19 mouse cellular contexts compared by ENCODE assay signal in the genomic region with DNA sequence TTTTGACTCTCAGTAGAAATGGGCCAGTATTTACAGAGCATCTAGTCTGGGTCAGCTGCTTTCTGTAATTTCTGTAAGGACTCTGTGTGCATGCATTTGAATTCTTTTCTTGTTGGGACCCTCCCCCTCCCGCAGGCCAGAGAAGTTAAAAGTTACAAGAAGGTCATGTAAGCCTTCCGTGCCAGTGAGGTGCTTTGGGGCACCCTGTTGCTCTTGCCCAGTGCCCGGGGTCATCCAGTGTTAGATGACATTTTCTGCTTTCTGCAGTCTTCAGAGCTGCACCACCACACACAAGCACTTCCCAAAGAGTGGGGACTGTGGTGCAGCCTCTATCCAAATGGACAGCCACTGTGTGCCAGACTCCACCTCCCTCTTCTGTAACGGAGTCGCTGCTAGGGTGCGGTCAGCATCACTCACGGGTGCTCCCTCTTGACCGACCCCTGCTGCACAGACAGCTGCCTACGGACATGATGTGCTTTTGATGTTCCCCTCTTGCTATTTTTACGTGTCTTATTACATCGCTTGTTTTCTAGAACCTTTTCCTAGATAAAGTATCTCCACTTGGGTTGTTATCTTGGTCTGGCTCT. TPM values are rescaled to one million over a fixed set of nuclear protein-coding genes. Genes with fewer than 3 reads are reported as not detected.
A peak's percentile ranks its signal among the peaks of the same experiment; 100 is the strongest.
DNase-seq lines count a peak whose midpoint lies in the region; ATAC-seq lines count a peak whose summit lies in the region.
"Had no signal": no experiment of that assay in that cellular context is flagged by ENCODE, and none has a peak within 500 bp of the region (broad histone marks: within the 10 kb centered on the region; RNA-seq: fewer than 3 reads in every experiment).

No protein-coding gene starts in this region.

- 0 out of 2 replicates have a peak overlapping the region, but pooled peaks have one; percentile 33 for H3K27ac ChIP-seq in heart, embryonic 16.5 days (ENCODE audit: low read length)
- H3K27ac ChIP-seq: hindbrain, postnatal 0 days; limb, embryonic 13.5 days; lung, embryonic 15.5 days; macrophage; neural tube, embryonic 13.5 days had no signal

- WGBS in heart, embryonic 16.5 days = 36% methylated on average over 11 of the region's 11 CpGs

- no peak overlapping the region for H3K4me3 ChIP-seq in heart, embryonic 16.5 days (ENCODE audit: low read length)
- H3K4me3 ChIP-seq in megakaryocyte, embryonic 14.5 days (replicated peaks) = peak overlapping the region; percentile 19
- H3K4me3 ChIP-seq: limb, embryonic 13.5 days; liver, embryonic 13.5 days; lung, embryonic 15.5 days; neural tube, embryonic 13.5 days had no signal

- peak; percentile 80 for DNase-seq in heart, adult 11 months
- no peak for DNase-seq in heart, adult 18-20 months
- no peak for DNase-seq in heart, adult 9 months (ENCODE audit: low spot score in 2 of 2)
- no peak for DNase-seq in left cerebral cortex, postnatal 10 days (ENCODE audit: extremely low spot score in 1 of 2, low spot score in 2 of 2)
- no peak for DNase-seq in spleen, postnatal 4 days (ENCODE audit: low spot score in 2 of 2)
- DNase-seq: cerebellum, adult 18-20 months; cerebellum, postnatal 25 days; liver, embryonic 13.5 days; midbrain, embryonic 14.5 days; thymus, postnatal 14 days had no signal

- H3K4me2 ChIP-seq in heart, embryonic 16.5 days (ENCODE audit: low read depth, low read length) = peak overlapping the region; percentile 8; the same call in 1 of the 2 replicates
- H3K4me2 ChIP-seq: limb, embryonic 13.5 days; liver, embryonic 13.5 days; lung, embryonic 15.5 days; neural tube, embryonic 13.5 days had no signal

- H3K27me3 ChIP-seq in heart, embryonic 16.5 days (ENCODE audit: control insufficient read depth, insufficient read depth, low read length) = no peaks in the 10 kb centered on the region
- H3K27me3 ChIP-seq in megakaryocyte, embryonic 14.5 days (replicated peaks) = no peaks in the 10 kb centered on the region
- H3K27me3 ChIP-seq: limb, embryonic 13.5 days; liver, embryonic 13.5 days; lung, embryonic 15.5 days; neural tube, embryonic 13.5 days had no signal

- intact Hi-C loops in left cerebral cortex, postnatal 10 days (cut with DNase I) = no loop called here

- H3K9ac ChIP-seq in heart, embryonic 16.5 days (ENCODE audit: low read length) = no peak overlapping the region
- H3K9ac ChIP-seq: limb, embryonic 13.5 days; liver, embryonic 13.5 days; lung, embryonic 15.5 days; neural tube, embryonic 13.5 days had no signal

- H3K36me3 ChIP-seq in heart, embryonic 16.5 days (ENCODE audit: control insufficient read depth, insufficient read depth) = peaks cover 28% of the 10 kb centered on the region
- peaks cover 2% of the 10 kb centered on the region for H3K36me3 ChIP-seq in megakaryocyte, embryonic 14.5 days (replicated peaks; ENCODE audit: low read length)

- H3K9me3 ChIP-seq in heart, embryonic 16.5 days (replicated peaks; ENCODE audit: control insufficient read depth, low read length) = no peaks in the 10 kb centered on the region
- no peaks in the 10 kb centered on the region for H3K9me3 ChIP-seq in megakaryocyte, embryonic 14.5 days
- H3K9me3 ChIP-seq: limb, embryonic 13.5 days; liver, embryonic 13.5 days; lung, embryonic 15.5 days; neural tube, embryonic 13.5 days had no signal

- peaks cover 10% of the 10 kb centered on the region for H3K4me1 ChIP-seq in heart, embryonic 16.5 days (ENCODE audit: control insufficient read depth, insufficient read depth, low read length)
- H3K4me1 ChIP-seq in megakaryocyte, embryonic 14.5 days = no peaks in the 10 kb centered on the region
- H3K4me1 ChIP-seq: neural tube, embryonic 13.5 days had no signal

- peak; percentile 65; the same call in 1 of the 2 replicates for ATAC-seq in heart, embryonic 16.5 days (replicated peaks; ENCODE audit: extremely low read depth, insufficient read depth, low FRiP score)
- ATAC-seq in megakaryocyte, adult 5-6 weeks (ENCODE audit: poor library complexity, severe bottlenecking) = no peak
- ATAC-seq: hindbrain, postnatal 0 days; intestine, postnatal 0 days had no signal

RNA-seq across cellular contexts. Expression of a gene that starts 16.4 kb away (rescaled TPM):
- total RNA-seq in heart, adult 18-20 months (2021) = 10 to 100 TPM; 11.2 to 15.7 TPM
- 5.2 and 7.0 TPM in 2 replicates for polyA plus RNA-seq in heart, embryonic 16.5 days (2015; fragmentation: Nextera tagmentation; extraction: Ambion mirVana)
- polyA plus RNA-seq in megakaryocyte, embryonic 14.5 days (2012; ENCODE audit: insufficient read depth, low replicate concordance) = not detected in 2 replicates
- total RNA-seq in megakaryocyte, adult 5-6 weeks (2015) = 0.11 TPM in 1 of 2 replicates, not detected in the other
- total RNA-seq in megakaryocyte, adult 5-6 weeks (2017) = 0.15 TPM in 1 of 2 replicates, not detected in the other
- 10 to 100 TPM; 43.7 to 43.8 TPM for total RNA-seq in left cerebral cortex, postnatal 10 days (2021)
- polyA plus RNA-seq: macrophage had no signal

Comparison
In these comparisons a context has a peak if more than half of its experiments do, and no peak if none do; other contexts are left out.
1. RNA of a gene that starts 16.4 kb away (total RNA-seq): 43.7 to 43.8 TPM in left cerebral cortex, postnatal 10 days and 11.2 to 15.7 TPM in heart, adult 18-20 months; 0.11 to 0.15 TPM in megakaryocyte, adult 5-6 weeks; every median in the first group is over 10 times any median in the second.